Mouse (Mus musculus): Measurements from ENCODE around the gene Mras.

Mras gene

GRCm38 (mm10) chr9:99357921-99358692 lies 79.1 kb downstream of the Mras start, which contains the start of gene Esyt3:
TSS of gene Esyt3 (minus strand) at chr9:99358557.
- DNase-seq (ENCODE audit: low spot score in 2 of 2): no peak

GRCm38 (mm10) chr9:99357561-99357920 lies 79.6 kb downstream of the Mras start:
- DNase-seq (ENCODE audit: low spot score in 2 of 2): no peak

- no peak for DNase-seq (ENCODE audit: low spot score in 2 of 2)
Measured at GRCm38 (mm10) chr9:99355971-99356370, 81.2 kb downstream of the Mras start.

GRCm38 (mm10) chr9:99354796-99355195 lies 82.4 kb downstream of the Mras start:
- no peak for DNase-seq (ENCODE audit: low spot score in 2 of 2)

- DNase-seq (ENCODE audit: low spot score in 2 of 2): no peak
Measured at GRCm38 (mm10) chr9:99353390-99353789, 83.8 kb downstream of the Mras start.

- DNase-seq (ENCODE audit: low spot score in 2 of 2): no peak
Measured at GRCm38 (mm10) chr9:99352964-99353363, 84.2 kb downstream of the Mras start.

- no peak for DNase-seq (ENCODE audit: low spot score in 2 of 2)
Measured at GRCm38 (mm10) chr9:99345351-99345792, 91.8 kb downstream of the Mras start.

GRCm38 (mm10) chr9:99341600-99341999 lies 95.6 kb downstream of the Mras start:
- DNase-seq (ENCODE audit: low spot score in 2 of 2): no peak

GRCm38 (mm10) chr9:99340126-99340525 lies 97.1 kb downstream of the Mras start:
- no peak for DNase-seq (ENCODE audit: low spot score in 2 of 2)

- no peak for DNase-seq (ENCODE audit: low spot score in 2 of 2)
Measured at GRCm38 (mm10) chr9:99339182-99339581, 98.0 kb downstream of the Mras start.

GRCm38 (mm10) chr9:99338293-99338692 lies 98.9 kb downstream of the Mras start:
- no peak for DNase-seq (ENCODE audit: low spot score in 2 of 2)

- DNase-seq (ENCODE audit: low spot score in 2 of 2): no peak
Measured at GRCm38 (mm10) chr9:99336538-99336937, 100.6 kb downstream of the Mras start.
